Mouse (Mus musculus): ENCODE data around the gene Alg5. TPM values are rescaled to one million over a fixed set of nuclear protein-coding genes. Genes with fewer than 3 reads are reported as not detected.

The Alg5 gene
- 41.5 TPM for polyA plus RNA-seq (2012; fragmentation: generic; extraction: Trizol)

- H3K4me2 ChIP-seq (ENCODE audit: low read depth) = peak within 1 kb of the TSS; percentile 97
- H3K4me3 ChIP-seq = peak within 1 kb of the TSS; percentile 90
- H3K79me2 ChIP-seq (ENCODE audit: control insufficient read depth, insufficient read depth) = peaks cover 27% of the 10 kb centered on the region
- peaks cover 14% of the 10 kb centered on the region for H3K36me3 ChIP-seq (ENCODE audit: control insufficient read depth, insufficient read depth)
- no peak for TF ChIP-seq E2F4 (IDR thresholded peaks at IDR 0.05; ENCODE audit: insufficient read depth)
- TF ChIP-seq TCF12 (IDR thresholded peaks at IDR 0.05; ENCODE audit: insufficient read depth, poor library complexity, severe bottlenecking) = no peak
- TF ChIP-seq MAX (IDR thresholded peaks at IDR 0.05; ENCODE audit: low read depth) = no peak
- no peak for TF ChIP-seq TCF3 (IDR thresholded peaks at IDR 0.05; ENCODE audit: insufficient read length, low read depth)
- TF ChIP-seq MYOD1 (IDR thresholded peaks at IDR 0.05; ENCODE audit: control insufficient read depth in 1 of 3, insufficient read length in 2 of 3, low read depth in 2 of 3) = peak in 2 of 3 experiments; percentile 51 to 71
- TF ChIP-seq CEBPB (IDR thresholded peaks at IDR 0.05; ENCODE audit: insufficient read depth, poor library complexity, severe bottlenecking) = no peak
- TF ChIP-seq REST (IDR thresholded peaks at IDR 0.05; ENCODE audit: insufficient read depth, insufficient read length) = no peak
- TF ChIP-seq POLR2A (IDR thresholded peaks at IDR 0.05; ENCODE audit: insufficient read length, low read depth) = peak; percentile 94
- peak in 2 of 3 experiments; percentile 74 to 78 for TF ChIP-seq MYOG (IDR thresholded peaks at IDR 0.05; ENCODE audit: control insufficient read depth in 1 of 3, insufficient read depth in 1 of 3, insufficient read length in 2 of 3, low read depth in 2 of 3)
- no peak for TF ChIP-seq USF1 (IDR thresholded peaks at IDR 0.05; ENCODE audit: low read depth)
- peak; percentile 96 for TF ChIP-seq POLR2AphosphoS2 (IDR thresholded peaks at IDR 0.05; ENCODE audit: insufficient read length, low read depth)
- TF ChIP-seq SRF (IDR thresholded peaks at IDR 0.05; ENCODE audit: control insufficient read depth, insufficient read length, low read depth) = no peak
- no peaks in the 10 kb centered on the region for H3K27me3 ChIP-seq (ENCODE audit: control insufficient read depth, insufficient read depth, insufficient read length)
- peak within 1 kb of the TSS; percentile 82 for H3ac ChIP-seq (ENCODE audit: control insufficient read depth, insufficient read length)
These were observed at the start of gene Alg5, which contains the start of gene Exosc8 for GRCm38 (mm10) chr3:54735247-54736046. Gene Alg5 (plus strand): TSS chr3:54735539. Gene Exosc8 (minus strand): TSS chr3:54735393.

GRCm38 (mm10) chr3:54687245-54687644, 48.1 kb upstream of the Alg5 start:
- TF ChIP-seq MYOG (IDR thresholded peaks at IDR 0.05; ENCODE audit: control insufficient read depth in 1 of 3, insufficient read depth in 1 of 3, insufficient read length in 2 of 3, low read depth in 2 of 3) (no peak), E2F4 (IDR thresholded peaks at IDR 0.05; ENCODE audit: insufficient read depth) (no peak), REST (IDR thresholded peaks at IDR 0.05; ENCODE audit: insufficient read depth, insufficient read length) (no peak), SRF (IDR thresholded peaks at IDR 0.05; ENCODE audit: control insufficient read depth, insufficient read length, low read depth) (no peak), TCF12 (IDR thresholded peaks at IDR 0.05; ENCODE audit: insufficient read depth, poor library complexity, severe bottlenecking) (no peak), MAX (IDR thresholded peaks at IDR 0.05; ENCODE audit: low read depth) (no peak), TCF3 (IDR thresholded peaks at IDR 0.05; ENCODE audit: insufficient read length, low read depth) (no peak), POLR2A (IDR thresholded peaks at IDR 0.05; ENCODE audit: insufficient read length, low read depth) (no peak), USF1 (IDR thresholded peaks at IDR 0.05; ENCODE audit: low read depth) (no peak), MYOD1 (IDR thresholded peaks at IDR 0.05; ENCODE audit: control insufficient read depth in 1 of 3, insufficient read length in 2 of 3, low read depth in 2 of 3) (no peak), POLR2AphosphoS2 (IDR thresholded peaks at IDR 0.05; ENCODE audit: insufficient read length, low read depth) (no peak), CEBPB (IDR thresholded peaks at IDR 0.05; ENCODE audit: insufficient read depth, poor library complexity, severe bottlenecking) (no peak)
- Histone ChIP-seq H3K36me3 (ENCODE audit: control insufficient read depth, insufficient read depth) (no peaks in the 10 kb centered on the region), H3K27me3 (ENCODE audit: control insufficient read depth, insufficient read depth, insufficient read length) (no peaks in the 10 kb centered on the region), H3K4me3 (no peak overlapping the region), H3K4me2 (ENCODE audit: low read depth) (no peak overlapping the region), H3K79me2 (ENCODE audit: control insufficient read depth, insufficient read depth) (no peaks in the 10 kb centered on the region), H3ac (ENCODE audit: control insufficient read depth, insufficient read length) (no peak overlapping the region)

GRCm38 (mm10) chr3:54689091-54689490, 46.2 kb upstream of the Alg5 start:
- no peak overlapping the region for H3K4me3 ChIP-seq
- TF ChIP-seq REST (IDR thresholded peaks at IDR 0.05; ENCODE audit: insufficient read depth, insufficient read length) (no peak), CEBPB (IDR thresholded peaks at IDR 0.05; ENCODE audit: insufficient read depth, poor library complexity, severe bottlenecking) (no peak), POLR2AphosphoS2 (IDR thresholded peaks at IDR 0.05; ENCODE audit: insufficient read length, low read depth) (no peak), MYOD1 (IDR thresholded peaks at IDR 0.05; ENCODE audit: control insufficient read depth in 1 of 3, insufficient read length in 2 of 3, low read depth in 2 of 3) (no peak), MAX (IDR thresholded peaks at IDR 0.05; ENCODE audit: low read depth) (no peak), POLR2A (IDR thresholded peaks at IDR 0.05; ENCODE audit: insufficient read length, low read depth) (no peak), USF1 (IDR thresholded peaks at IDR 0.05; ENCODE audit: low read depth) (no peak), MYOG (IDR thresholded peaks at IDR 0.05; ENCODE audit: control insufficient read depth in 1 of 3, insufficient read depth in 1 of 3, insufficient read length in 2 of 3, low read depth in 2 of 3) (no peak), TCF3 (IDR thresholded peaks at IDR 0.05; ENCODE audit: insufficient read length, low read depth) (no peak), TCF12 (IDR thresholded peaks at IDR 0.05; ENCODE audit: insufficient read depth, poor library complexity, severe bottlenecking) (no peak), E2F4 (IDR thresholded peaks at IDR 0.05; ENCODE audit: insufficient read depth) (no peak), SRF (IDR thresholded peaks at IDR 0.05; ENCODE audit: control insufficient read depth, insufficient read length, low read depth) (no peak)
- no peak overlapping the region for H3ac ChIP-seq (ENCODE audit: control insufficient read depth, insufficient read length)
- H3K27me3 ChIP-seq (ENCODE audit: control insufficient read depth, insufficient read depth, insufficient read length) = no peaks in the 10 kb centered on the region
- peaks cover 4% of the 10 kb centered on the region for H3K79me2 ChIP-seq (ENCODE audit: control insufficient read depth, insufficient read depth)
- no peak overlapping the region for H3K4me2 ChIP-seq (ENCODE audit: low read depth)
- H3K36me3 ChIP-seq (ENCODE audit: control insufficient read depth, insufficient read depth) = no peaks in the 10 kb centered on the region

GRCm38 (mm10) chr3:54692202-54693055, 42.9 kb upstream of the Alg5 start, which contains the start of gene Supt20:
Gene Supt20 (plus strand): TSS chr3:54692807.
- peaks cover 5% of the 10 kb centered on the region for H3K36me3 ChIP-seq (ENCODE audit: control insufficient read depth, insufficient read depth)
- peak within 1 kb of the TSS; percentile 89 for H3K4me2 ChIP-seq (ENCODE audit: low read depth)
- H3K4me3 ChIP-seq = peak within 1 kb of the TSS; percentile 54
- peaks cover 15% of the 10 kb centered on the region for H3K79me2 ChIP-seq (ENCODE audit: control insufficient read depth, insufficient read depth)
- H3K27me3 ChIP-seq (ENCODE audit: control insufficient read depth, insufficient read depth, insufficient read length) = no peaks in the 10 kb centered on the region
- peak within 1 kb of the TSS; percentile 24 for H3ac ChIP-seq (ENCODE audit: control insufficient read depth, insufficient read length)
- TF ChIP-seq MAX (IDR thresholded peaks at IDR 0.05; ENCODE audit: low read depth) (no peak), USF1 (IDR thresholded peaks at IDR 0.05; ENCODE audit: low read depth) (no peak), POLR2AphosphoS2 (IDR thresholded peaks at IDR 0.05; ENCODE audit: insufficient read length, low read depth) (peak; percentile 42), MYOG (IDR thresholded peaks at IDR 0.05; ENCODE audit: control insufficient read depth in 1 of 3, insufficient read depth in 1 of 3, insufficient read length in 2 of 3, low read depth in 2 of 3) (no peak), POLR2A (IDR thresholded peaks at IDR 0.05; ENCODE audit: insufficient read length, low read depth) (peak; percentile 62), REST (IDR thresholded peaks at IDR 0.05; ENCODE audit: insufficient read depth, insufficient read length) (no peak), MYOD1 (IDR thresholded peaks at IDR 0.05; ENCODE audit: control insufficient read depth in 1 of 3, insufficient read length in 2 of 3, low read depth in 2 of 3) (no peak), TCF12 (IDR thresholded peaks at IDR 0.05; ENCODE audit: insufficient read depth, poor library complexity, severe bottlenecking) (no peak), TCF3 (IDR thresholded peaks at IDR 0.05; ENCODE audit: insufficient read length, low read depth) (no peak), E2F4 (IDR thresholded peaks at IDR 0.05; ENCODE audit: insufficient read depth) (no peak), SRF (IDR thresholded peaks at IDR 0.05; ENCODE audit: control insufficient read depth, insufficient read length, low read depth) (no peak), CEBPB (IDR thresholded peaks at IDR 0.05; ENCODE audit: insufficient read depth, poor library complexity, severe bottlenecking) (no peak)

Data from myocyte (in vitro differentiated cells).